Mouse (Mus musculus) lung, postnatal 0 days (tissue): ENCODE results near the gene Wnt2. TPM values are rescaled to one million over a fixed set of nuclear protein-coding genes. Genes with fewer than 3 reads are reported as not detected.

Experiments used
- ATAC-seq: fragments of 200-750 bp; cut with Nextera tagmentation; 2 replicates; pipeline ENCODE4 v1.8.0; 2017; ENCODE audit warnings: moderate library complexity
- DNase-seq: peaks from one replicate; pipeline ENCODE4 v3.0.0-alpha.2; 2016; ENCODE audit warnings: low spot score
- H3K27ac ChIP-seq: fragments of 300-500 bp; sonication (generic); 2 replicates; pipeline ENCODE4 v1.5.1; 2014; ENCODE audit warnings: antibody characterized with exemption, mild to moderate bottlenecking, low read length, mixed read lengths
- H3K27me3 ChIP-seq: fragments of 300-500 bp; sonication (generic); replicated peaks from 2 replicates; pipeline ENCODE4 v1.6.1; 2014; ENCODE audit warnings: low read length, mixed read lengths; ENCODE audit not compliant: insufficient read depth
- H3K36me3 ChIP-seq: fragments of 300-500 bp; sonication (generic); 2 replicates; pipeline ENCODE4 v1.6.1; 2014; ENCODE audit warnings: low read length, mixed read lengths; ENCODE audit not compliant: insufficient read depth
- H3K4me1 ChIP-seq: fragments of 300-500 bp; sonication (generic); 2 replicates; pipeline ENCODE4 v1.6.1; 2014; ENCODE audit warnings: antibody characterized with exemption, low read depth, low read length, mixed read lengths; ENCODE audit not compliant: insufficient read depth
- H3K4me2 ChIP-seq: fragments of 300-500 bp; sonication (generic); replicated peaks from 2 replicates; pipeline ENCODE4 v1.6.1; 2014; ENCODE audit warnings: low read depth, mild to moderate bottlenecking, low read length, moderate library complexity, mixed read lengths
- H3K4me3 ChIP-seq: fragments of 300-500 bp; sonication (generic); 2 replicates; pipeline ENCODE4 v1.5.1; 2014; ENCODE audit warnings: low read depth, low read length
- H3K9ac ChIP-seq: fragments of 300-500 bp; sonication (generic); replicated peaks from 2 replicates; pipeline ENCODE4 v1.6.1; 2014; ENCODE audit warnings: low read depth, mild to moderate bottlenecking
- H3K9me3 ChIP-seq: fragments of 300-500 bp; sonication (generic); 2 replicates; pipeline ENCODE4 v1.6.1; 2016; ENCODE audit warnings: low read length, mixed read lengths
- CTCF ChIP-seq: IDR thresholded peaks from 2 replicates; pipeline ENCODE4 v1.5.1; 2016; ENCODE audit warnings: antibody characterized with exemption, mild to moderate bottlenecking
- EP300 ChIP-seq: IDR thresholded peaks from 2 replicates; pipeline ENCODE4 v1.6.1; 2016; ENCODE audit warnings: antibody characterized with exemption, mild to moderate bottlenecking, control low read depth
- WGBS: fragments of 180-500 bp; shearing (Covaris S2); extraction: QIAGEN DNeasy Blood & Tissue Kit; methylation state at CpG from one replicate; pipeline ENCODE4 v1.1.7; 2014; 5-methylcytosine and 5-hydroxymethylcytosine counted together
- polyA plus RNA-seq: library from polyadenylated mRNA; unstranded; fragments of >200 nt; fragmentation: Nextera tagmentation; extraction: Ambion mirVana; gene quantifications from 2 replicates; pipeline ENCODE4 v1.2.1, GENCODE M21; 2015

Gene Wnt2
- polyA plus RNA-seq, 1 experiment from 2014 or later = 54.6 TPM

DNA sequence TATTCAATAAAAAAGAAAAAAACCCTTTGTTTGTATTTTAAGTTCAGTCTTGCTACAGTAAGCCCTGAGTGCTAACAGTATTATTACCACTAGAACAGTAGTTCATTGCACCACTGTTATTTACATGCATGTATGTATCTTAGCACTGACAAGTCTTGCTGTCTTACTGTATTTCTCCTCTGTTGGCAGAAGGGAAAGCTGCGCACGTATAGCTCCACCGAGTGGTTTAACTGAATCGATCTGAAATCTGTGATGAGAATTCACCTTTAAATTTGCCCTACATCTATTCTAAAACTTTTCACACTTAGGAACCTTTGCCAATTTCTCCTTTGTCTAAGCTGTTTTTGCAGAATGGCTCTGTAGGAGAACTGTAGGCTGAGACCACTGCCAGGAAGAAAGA is 13.9 kb upstream of the Wnt2 start:
- 62% methylated on average over 4 of the region's 4 CpGs for WGBS
- ATAC-seq (no peak), DNase-seq (no peak)
- Histone ChIP-seq H3K4me1 (no peaks in the 10 kb centered on the region), H3K27me3 (no peaks in the 10 kb centered on the region), H3K9ac (no peak overlapping the region), H3K4me2 (no peak overlapping the region), H3K9me3 (no peaks in the 10 kb centered on the region), H3K27ac (no peak overlapping the region), H3K36me3 (no peaks in the 10 kb centered on the region), H3K4me3 (no peak overlapping the region)
- TF ChIP-seq CTCF (no peak), EP300 (no peak)

DNA sequence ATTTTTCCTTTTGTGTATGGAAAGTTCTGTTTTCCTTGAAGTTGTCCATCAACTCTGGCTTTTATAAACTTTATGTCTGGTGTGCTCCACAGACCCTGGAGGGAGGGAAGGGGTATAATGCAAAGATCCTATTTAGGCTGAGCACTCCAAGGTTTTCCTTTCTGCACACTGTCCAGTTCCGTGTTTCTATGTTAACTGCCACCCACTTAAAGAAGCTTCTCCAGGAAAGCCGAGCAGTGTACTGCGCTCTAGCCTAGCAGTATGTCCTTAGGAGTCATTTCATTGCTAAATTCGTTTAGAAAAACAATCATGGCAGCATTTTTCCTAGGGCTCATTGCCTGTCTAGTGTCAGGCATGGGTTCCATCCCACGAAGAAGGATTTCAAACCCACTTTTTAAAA is 12.8 kb upstream of the Wnt2 start:
- Histone ChIP-seq H3K9me3 (no peaks in the 10 kb centered on the region), H3K27ac (no peak overlapping the region), H3K4me2 (no peak overlapping the region), H3K27me3 (no peaks in the 10 kb centered on the region), H3K9ac (no peak overlapping the region), H3K4me1 (no peaks in the 10 kb centered on the region), H3K4me3 (no peak overlapping the region), H3K36me3 (no peaks in the 10 kb centered on the region)
- WGBS = 65% methylated on average over 5 of the region's 5 CpGs
- TF ChIP-seq CTCF (no peak), EP300 (no peak)
- ATAC-seq = no peak
- DNase-seq = no peak

DNA sequence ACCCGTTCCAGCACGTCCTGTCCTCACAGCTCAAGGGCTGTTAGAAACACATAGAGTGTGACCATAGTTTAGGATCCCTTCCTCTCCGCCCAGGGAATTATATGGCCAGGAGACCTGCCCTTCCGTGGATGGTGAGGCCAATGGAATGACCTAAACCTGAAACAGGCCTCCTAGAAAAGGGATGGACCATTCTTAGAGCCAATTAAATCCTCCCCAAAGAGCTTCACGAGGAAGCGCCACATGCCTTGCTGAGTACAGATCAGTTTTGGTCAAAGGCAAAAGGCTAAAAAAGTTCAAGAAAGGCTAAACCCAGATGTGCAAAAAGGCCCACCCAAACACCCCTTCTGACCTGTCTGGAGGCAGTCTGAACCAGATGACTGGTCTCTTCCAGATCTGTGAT is 1.9 kb upstream of the Wnt2 start:
- Histone ChIP-seq H3K4me2 (peak overlapping the region; percentile 64), H3K36me3 (no peaks in the 10 kb centered on the region), H3K4me1 (peaks cover 3% of the 10 kb centered on the region; the same call in 1 of the 2 replicates), H3K9ac (no peak overlapping the region), H3K27me3 (peaks cover 10% of the 10 kb centered on the region), H3K4me3 (peak overlapping the region; percentile 44), H3K27ac (peak overlapping the region; percentile 81; the same call in 1 of the 2 replicates), H3K9me3 (no peaks in the 10 kb centered on the region)
- no peak for DNase-seq
- TF ChIP-seq EP300 (no peak), CTCF (no peak)
- ATAC-seq = no peak
- 28% methylated on average over 6 of the region's 6 CpGs for WGBS

DNA sequence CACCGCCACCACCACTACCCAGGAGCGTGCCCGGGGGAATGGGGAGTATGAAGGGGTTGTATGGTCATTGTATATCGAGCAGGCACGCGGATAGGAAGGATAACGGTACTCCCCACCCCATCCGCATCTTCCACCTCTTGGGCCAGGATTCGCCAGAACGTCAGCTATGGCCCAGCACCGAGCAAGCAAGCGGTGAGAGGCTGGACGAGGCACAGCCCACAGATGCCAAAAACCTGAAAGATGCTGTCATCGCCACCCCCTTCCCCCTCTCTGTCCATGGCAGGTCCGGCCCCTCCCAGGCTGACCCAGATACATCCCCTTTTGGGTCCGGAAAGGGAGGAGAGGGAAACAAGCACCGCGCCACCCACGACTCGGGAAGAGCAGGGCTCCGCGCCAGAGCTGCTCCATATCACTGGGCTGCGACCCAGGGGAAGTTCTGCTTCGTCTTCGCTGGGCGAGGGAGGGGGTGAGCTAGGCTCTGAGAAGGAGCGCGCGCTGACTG is 1.2 kb upstream of the Wnt2 start:
- Histone ChIP-seq H3K4me3 (peak overlapping the region; percentile 44), H3K27me3 (peaks cover 10% of the 10 kb centered on the region), H3K4me2 (peak overlapping the region; percentile 64), H3K36me3 (no peaks in the 10 kb centered on the region), H3K4me1 (peaks cover 3% of the 10 kb centered on the region; the same call in 1 of the 2 replicates), H3K9me3 (no peaks in the 10 kb centered on the region), H3K9ac (no peak overlapping the region), H3K27ac (peak overlapping the region; percentile 81)
- TF ChIP-seq EP300 (no peak; the same call in 1 of the 2 replicates), CTCF (no peak)
- peak; percentile 89 for ATAC-seq
- DNase-seq = peak; percentile 92
- WGBS = 2% methylated on average over 28 of the region's 29 CpGs

DNA sequence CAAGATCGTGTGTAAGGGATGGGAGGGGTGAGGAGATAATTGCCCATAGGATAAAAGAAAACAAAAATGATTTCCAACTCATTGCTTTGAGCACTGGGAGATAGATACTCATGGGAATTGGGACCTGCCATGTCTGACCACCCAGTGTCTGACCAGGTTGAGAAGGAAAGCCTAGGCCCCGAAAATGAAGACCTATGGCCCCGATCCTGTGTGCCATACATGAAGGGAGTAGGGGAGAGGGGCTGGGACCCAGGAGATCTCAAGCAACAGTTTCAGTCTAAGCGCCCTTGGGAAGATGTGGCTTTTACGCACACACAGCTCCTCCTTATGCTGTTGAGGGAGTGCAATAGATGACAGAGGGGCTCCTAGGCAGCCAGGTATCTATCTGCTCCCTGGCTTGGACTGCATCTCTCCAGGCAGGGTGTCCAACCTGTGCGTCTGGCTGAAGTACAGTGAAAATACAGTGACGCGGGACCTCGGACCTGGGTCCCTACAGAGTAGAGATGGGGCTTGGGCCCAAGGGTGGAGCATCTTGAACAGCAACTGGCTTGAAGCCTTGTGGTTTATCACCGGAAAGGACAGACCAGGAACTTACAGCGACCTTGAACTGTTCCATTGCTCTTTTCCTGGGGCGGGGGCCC is 603 bp upstream of the Wnt2 start:
- Histone ChIP-seq H3K4me1 (peaks cover 3% of the 10 kb centered on the region; the same call in 1 of the 2 replicates), H3K4me3 (peak overlapping the region; percentile 44), H3K27ac (peak overlapping the region; percentile 81), H3K4me2 (peak overlapping the region; percentile 64), H3K27me3 (peaks cover 10% of the 10 kb centered on the region), H3K9ac (peak overlapping the region; percentile 29; the same call in 1 of the 2 replicates), H3K36me3 (no peaks in the 10 kb centered on the region), H3K9me3 (no peaks in the 10 kb centered on the region)
- 6% methylated on average over 12 of the region's 12 CpGs for WGBS
- DNase-seq (peak; percentile 9), ATAC-seq (peak; percentile 23)
- TF ChIP-seq CTCF (no peak), EP300 (no peak)

DNA sequence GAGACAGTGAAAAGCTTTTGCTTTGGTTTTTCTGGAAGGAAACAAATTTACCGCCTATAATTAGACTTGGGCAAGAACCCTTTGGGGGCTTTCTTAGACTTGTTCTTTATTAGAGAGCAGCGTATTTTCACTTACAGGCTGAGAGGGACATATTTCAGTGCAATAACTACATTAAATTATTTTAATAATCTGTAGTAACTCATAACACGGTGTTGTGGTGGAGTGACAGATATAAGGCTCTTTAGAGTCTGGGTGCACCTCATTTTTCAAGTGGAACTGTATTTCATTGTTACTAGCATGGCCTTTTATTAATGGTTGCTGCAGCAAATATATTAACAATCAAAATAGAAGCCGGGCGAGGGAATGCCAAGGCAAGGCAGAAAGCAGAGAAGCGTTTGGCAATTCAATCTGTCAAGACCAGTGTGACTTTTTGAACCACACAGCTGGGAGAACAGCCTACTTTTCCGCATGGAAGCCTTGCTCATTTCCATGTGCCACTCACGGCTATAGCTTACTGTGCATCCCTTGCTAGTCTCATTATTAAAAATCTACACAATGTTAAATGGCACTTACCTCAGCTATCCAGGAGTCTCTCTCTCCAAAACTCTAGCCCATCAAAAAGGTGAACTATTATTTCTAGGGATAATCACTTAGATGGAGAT is 6.1 kb downstream of the Wnt2 start:
- no peaks in the 10 kb centered on the region for H3K36me3 ChIP-seq
- no peak for DNase-seq

More for the DNA sequence above, 6.1 kb downstream of the Wnt2 start:
- Histone ChIP-seq H3K4me1 (no peaks in the 10 kb centered on the region), H3K27ac (no peak overlapping the region), H3K27me3 (no peaks in the 10 kb centered on the region), H3K4me2 (no peak overlapping the region), H3K4me3 (no peak overlapping the region), H3K9ac (no peak overlapping the region), H3K9me3 (no peaks in the 10 kb centered on the region)
- WGBS = 76% methylated on average over 8 of the region's 8 CpGs
- no peak for ATAC-seq
- TF ChIP-seq EP300 (no peak), CTCF (no peak)
